Mouse (Mus musculus) liver, postnatal 0 days (tissue): ENCODE results near the gene Ccnb2. TPM values are rescaled to one million over a fixed set of nuclear protein-coding genes. Genes with fewer than 3 reads are reported as not detected.

Experiments used
- ATAC-seq: fragments of 200-750 bp; cut with Nextera tagmentation; 2 replicates; pipeline ENCODE4 v1.8.0; 2017; ENCODE audit warnings: mild to moderate bottlenecking, moderate library complexity
- DNase-seq: peaks from one replicate; pipeline ENCODE4 v3.0.0-alpha.2; 2016
- H3K27ac ChIP-seq: fragments of 300-500 bp; sonication (generic); 2 replicates; pipeline ENCODE4 v1.5.1; 2014; ENCODE audit warnings: antibody characterized with exemption, moderate library complexity, mild to moderate bottlenecking, low read depth
- H3K27me3 ChIP-seq: fragments of 300-500 bp; sonication (generic); 2 replicates; pipeline ENCODE4 v1.6.1; 2014; ENCODE audit warnings: low read length, control low read depth, mixed read lengths; ENCODE audit not compliant: insufficient read depth
- H3K36me3 ChIP-seq: fragments of 300-500 bp; sonication (generic); replicated peaks from 2 replicates; pipeline ENCODE4 v1.6.1; 2014; ENCODE audit warnings: mild to moderate bottlenecking, control low read depth, low read length, moderate library complexity, mixed read lengths; ENCODE audit not compliant: insufficient read depth
- H3K4me1 ChIP-seq: fragments of 300-500 bp; sonication (generic); 2 replicates; pipeline ENCODE4 v1.6.1; 2014; ENCODE audit warnings: antibody characterized with exemption, mild to moderate bottlenecking, control low read depth; ENCODE audit not compliant: insufficient read depth
- H3K4me2 ChIP-seq: fragments of 300-500 bp; sonication (generic); 2 replicates; pipeline ENCODE4 v1.6.1; 2014; ENCODE audit warnings: low read depth, mild to moderate bottlenecking, low read length, moderate library complexity, mixed read lengths
- H3K4me3 ChIP-seq: fragments of 300-500 bp; sonication (generic); 2 replicates; pipeline ENCODE4 v1.5.1; 2014; ENCODE audit warnings: low read depth, low read length
- H3K9ac ChIP-seq: fragments of 300-500 bp; sonication (generic); replicated peaks from 2 replicates; pipeline ENCODE4 v1.6.1; 2014; ENCODE audit warnings: mild to moderate bottlenecking, moderate library complexity
- H3K9me3 ChIP-seq: fragments of 300-500 bp; sonication (generic); 2 replicates; pipeline ENCODE4 v1.6.1; 2016; ENCODE audit warnings: mild to moderate bottlenecking, control low read depth, low read length, mixed read lengths
- CTCF ChIP-seq: sonication (generic); IDR thresholded peaks from 2 replicates; pipeline ENCODE4 v1.5.1; 2016; ENCODE audit warnings: antibody characterized with exemption, low read depth
- EP300 ChIP-seq: IDR thresholded peaks from 2 replicates; pipeline ENCODE4 v1.6.1; 2016; ENCODE audit warnings: antibody characterized with exemption, low read depth, mild to moderate bottlenecking
- WGBS: fragments of 180-500 bp; shearing (Covaris S2); extraction: QIAGEN DNeasy Blood & Tissue Kit; methylation state at CpG from one replicate; pipeline ENCODE4 v1.1.7; 2014; ENCODE audit not compliant: insufficient replicate concordance; 5-methylcytosine and 5-hydroxymethylcytosine counted together
- polyA plus RNA-seq: library from polyadenylated mRNA; unstranded; fragments of >200 nt; fragmentation: Nextera tagmentation; extraction: Ambion mirVana; gene quantifications from 2 replicates; pipeline ENCODE4 v1.2.1, GENCODE M21; 2015

Gene Ccnb2
- polyA plus RNA-seq, 1 experiment from 2014 or later: 122 TPM

- TF ChIP-seq CTCF (no peak), EP300 (no peak)
- H3K36me3 ChIP-seq: peaks cover 6% of the 10 kb centered on the region; the same call in 1 of the 2 replicates
- H3K27ac ChIP-seq: no peak overlapping the region
- 84% methylated on average over 8 of the region's 8 CpGs for WGBS
- H3K4me3 ChIP-seq: no peak overlapping the region
- H3K27me3 ChIP-seq: no peaks in the 10 kb centered on the region
- H3K4me1 ChIP-seq: no peaks in the 10 kb centered on the region
- H3K9me3 ChIP-seq: no peaks in the 10 kb centered on the region
- H3K4me2 ChIP-seq: no peak overlapping the region
- no peak overlapping the region for H3K9ac ChIP-seq
- DNase-seq (no peak), ATAC-seq (no peak)
Observed at GRCm38 (mm10) chr9:70401937-70402539, 19.3 kb downstream of the Ccnb2 start.

- no peak overlapping the region for H3K4me3 ChIP-seq
- no peak overlapping the region for H3K9ac ChIP-seq
- 71% methylated on average over 2 of the region's 2 CpGs for WGBS
- H3K27me3 ChIP-seq: no peaks in the 10 kb centered on the region
- H3K4me1 ChIP-seq: no peaks in the 10 kb centered on the region
- 0 out of 2 replicates have a peak, but pooled peaks cover 2% of the 10 kb centered on the region for H3K36me3 ChIP-seq
- no peak for ATAC-seq
- TF ChIP-seq CTCF (no peak), EP300 (no peak)
- H3K9me3 ChIP-seq: no peaks in the 10 kb centered on the region
- H3K4me2 ChIP-seq: no peak overlapping the region
- no peak overlapping the region for H3K27ac ChIP-seq
- DNase-seq: no peak
Observed at GRCm38 (mm10) chr9:70396083-70396482, 25.3 kb downstream of the Ccnb2 start.

- Histone ChIP-seq H3K27me3 (no peaks in the 10 kb centered on the region), H3K36me3 (0 out of 2 replicates have a peak, but pooled peaks cover 2% of the 10 kb centered on the region), H3K4me1 (no peaks in the 10 kb centered on the region), H3K4me2 (no peak overlapping the region), H3K4me3 (no peak overlapping the region), H3K27ac (no peak overlapping the region), H3K9me3 (no peaks in the 10 kb centered on the region), H3K9ac (no peak overlapping the region)
- WGBS: 74% methylated on average over 12 of the region's 12 CpGs
- ATAC-seq: no peak
- DNase-seq: no peak
- TF ChIP-seq CTCF: peak; percentile 53
- TF ChIP-seq EP300: no peak
Observed at GRCm38 (mm10) chr9:70395617-70396016, 25.7 kb downstream of the Ccnb2 start.

GRCm38 (mm10) chr9:70392563-70392907 is 28.8 kb downstream of the Ccnb2 start:
- Histone ChIP-seq H3K27ac (no peak overlapping the region), H3K4me1 (no peaks in the 10 kb centered on the region), H3K4me3 (no peak overlapping the region), H3K27me3 (no peaks in the 10 kb centered on the region), H3K4me2 (no peak overlapping the region), H3K9me3 (no peaks in the 10 kb centered on the region), H3K9ac (no peak overlapping the region), H3K36me3 (peaks cover under 1% of the 10 kb centered on the region; the same call in 1 of the 2 replicates)
- ATAC-seq (peak; percentile 45; the same call in 1 of the 2 replicates), DNase-seq (peak; percentile 33)
- 14% methylated on average over 6 of the region's 6 CpGs for WGBS
- TF ChIP-seq CTCF (peak; percentile 62), EP300 (no peak)

DNA sequence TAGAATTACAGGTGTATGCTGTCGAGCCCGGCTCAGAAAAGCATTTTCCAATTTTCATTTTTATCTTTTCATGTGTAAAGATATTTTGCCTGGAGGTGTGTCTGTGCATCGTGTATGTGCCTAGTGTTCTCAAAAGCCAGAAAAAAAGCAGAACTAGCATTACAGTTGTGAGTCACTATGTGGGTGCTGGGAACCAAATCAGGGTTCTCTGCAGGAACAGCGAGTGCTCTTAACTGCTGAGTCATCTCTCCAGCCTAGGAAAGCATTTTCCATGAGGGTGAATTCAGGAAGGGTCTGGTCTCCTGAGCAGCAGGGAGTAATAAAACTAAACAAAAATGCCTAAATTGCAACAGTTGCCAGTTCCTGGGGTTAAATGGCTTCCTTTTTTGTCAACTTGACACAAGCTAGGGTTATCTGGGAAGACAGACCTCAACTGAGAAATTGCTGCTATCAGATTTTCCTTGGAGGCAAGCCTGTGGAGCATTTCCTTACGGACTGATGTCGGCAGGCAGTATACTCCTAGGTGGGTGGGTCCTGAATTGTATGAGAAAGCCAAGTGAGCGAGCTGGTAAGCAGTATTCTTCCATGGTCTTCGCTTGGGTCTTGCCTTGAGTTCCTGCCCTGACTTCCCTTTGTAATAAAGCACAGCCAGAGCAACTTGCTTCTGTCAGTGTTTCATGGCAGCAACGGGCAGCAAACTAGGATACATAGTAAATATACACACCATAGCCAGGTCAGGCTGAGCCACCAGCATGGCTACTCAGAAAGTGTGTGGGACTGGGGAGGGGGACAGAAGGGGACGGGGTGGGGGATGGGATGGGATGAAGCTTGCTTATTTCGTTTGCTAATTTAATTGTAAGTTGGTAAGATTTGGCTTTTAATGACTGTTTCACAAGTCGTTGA is 29.4 kb downstream of the Ccnb2 start:
- DNase-seq: no peak
- no peak overlapping the region for H3K9ac ChIP-seq
- no peak for TF ChIP-seq CTCF
- no peak for TF ChIP-seq EP300
- H3K4me1 ChIP-seq: no peaks in the 10 kb centered on the region
- 62% methylated on average over 12 of the region's 12 CpGs for WGBS
- no peak for ATAC-seq
- H3K4me3 ChIP-seq: no peak overlapping the region
- no peaks in the 10 kb centered on the region; the same call in 1 of the 2 replicates for H3K36me3 ChIP-seq
- no peaks in the 10 kb centered on the region for H3K27me3 ChIP-seq
- no peak overlapping the region for H3K27ac ChIP-seq
- no peaks in the 10 kb centered on the region for H3K9me3 ChIP-seq
- H3K4me2 ChIP-seq: no peak overlapping the region

GRCm38 (mm10) chr9:70391042-70391441 is 30.3 kb downstream of the Ccnb2 start:
- H3K4me2 ChIP-seq: no peak overlapping the region
- WGBS: 73% methylated on average over 5 of the region's 5 CpGs
- no peak overlapping the region for H3K27ac ChIP-seq
- no peaks in the 10 kb centered on the region; the same call in 1 of the 2 replicates for H3K36me3 ChIP-seq
- no peak overlapping the region for H3K4me3 ChIP-seq
- no peaks in the 10 kb centered on the region for H3K27me3 ChIP-seq
- H3K4me1 ChIP-seq: no peaks in the 10 kb centered on the region
- TF ChIP-seq CTCF (no peak), EP300 (no peak)
- no peak for DNase-seq
- ATAC-seq: no peak
- H3K9ac ChIP-seq: no peak overlapping the region
- H3K9me3 ChIP-seq: no peaks in the 10 kb centered on the region
